Mouse (Mus musculus) MEL (cell line): ENCODE measurements around the gene Kank3.

Experiments
- CTCF ChIP-seq, 3 experiments: IDR thresholded peaks in 2 of 3; conservative IDR thresholded peaks in 1 of 3; 2 replicates each; pipeline ENCODE4 v1.5.1; 2011 to 2012; ENCODE audit warnings: low read length in 3 of 3, low read depth in 2 of 3, mild to moderate bottlenecking in 2 of 3, improper control_type of control experiment in 1 of 3, inconsistent platforms in 1 of 3, mixed read lengths in 1 of 3, moderate library complexity in 1 of 3; ENCODE audit not compliant: control insufficient read depth in 1 of 3, insufficient read depth in 1 of 3, poor library complexity in 1 of 3, severe bottlenecking in 1 of 3
- MEF2A ChIP-seq: IDR thresholded peaks from 2 replicates; pipeline ENCODE4 v1.6.1; 2014; ENCODE audit warnings: low read depth, mild to moderate bottlenecking, inconsistent platforms, low read length, improper control_type of control experiment; ENCODE audit not compliant: poor library complexity, insufficient replicate concordance, severe bottlenecking; ENCODE audit errors: extremely low read depth
- MXI1 ChIP-seq: IDR thresholded peaks from 2 replicates; pipeline ENCODE4 v1.6.1; 2011; ENCODE audit warnings: mild to moderate bottlenecking, low read depth, low read length, improper control_type of control experiment
- NELFE ChIP-seq: IDR thresholded peaks from 2 replicates; pipeline ENCODE4 v1.6.1; 2011; ENCODE audit warnings: low read depth, low read length, improper control_type of control experiment
- POLR2A ChIP-seq, 2 experiments: IDR thresholded peaks; 2 replicates each; pipeline ENCODE4 v1.6.1; 2011 to 2012; ENCODE audit warnings: low read length in 2 of 2, mild to moderate bottlenecking in 2 of 2, control low read depth in 1 of 2, improper control_type of control experiment in 1 of 2, low read depth in 1 of 2, moderate library complexity in 1 of 2; ENCODE audit not compliant: control insufficient read depth in 1 of 2, insufficient read depth in 1 of 2, poor library complexity in 1 of 2
- POLR2AphosphoS2 ChIP-seq: IDR thresholded peaks from 2 replicates; pipeline ENCODE4 v1.6.1; 2011; ENCODE audit warnings: low read length, improper control_type of control experiment
- USF1 ChIP-seq: IDR thresholded peaks from 2 replicates; pipeline ENCODE4 v1.6.1; 2014; ENCODE audit warnings: low read depth, mild to moderate bottlenecking, inconsistent platforms, low read length, improper control_type of control experiment, moderate library complexity

DNA sequence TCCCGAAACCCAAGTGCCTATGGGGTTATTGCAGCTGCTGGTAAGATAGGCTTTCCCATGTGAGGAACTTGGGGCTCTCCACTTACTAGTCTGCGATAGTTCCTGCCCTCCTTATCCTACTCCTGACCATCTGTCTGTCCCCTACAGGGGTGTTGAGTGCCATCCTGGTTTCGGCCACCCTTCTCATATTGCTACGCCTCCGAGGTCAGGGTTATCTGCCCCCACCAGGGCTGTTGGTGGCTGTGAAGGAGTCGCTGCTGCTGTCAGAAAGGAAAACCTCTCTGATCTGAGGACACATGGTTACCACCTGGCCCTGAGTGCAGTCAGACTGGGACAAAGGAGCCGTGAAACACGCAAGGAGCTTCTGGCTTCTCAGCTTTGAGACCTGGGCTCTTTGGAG, 37.8 kb downstream of the Kank3 start:
- TF ChIP-seq POLR2A (IDR thresholded peaks at IDR 0.05; ENCODE audit: control insufficient read depth in 1 of 2, insufficient read depth in 1 of 2, low read depth in 1 of 2, low read length in 2 of 2, poor library complexity in 1 of 2) (no peak), MXI1 (no peak), MEF2A (no peak), POLR2AphosphoS2 (no peak), USF1 (no peak), NELFE (no peak), CTCF (IDR thresholded peaks at IDR 0.05 in 2 of 3, conservative IDR thresholded peaks at IDR 0.05 in 1 of 3; ENCODE audit: control insufficient read depth in 1 of 3, insufficient read depth in 1 of 3, low read depth in 2 of 3, low read length in 3 of 3, poor library complexity in 1 of 3, severe bottlenecking in 1 of 3) (no peak)
